Mouse (Mus musculus) neural tube, embryonic 15.5 days (tissue): ENCODE measurements around the gene Nmral1. TPM values are rescaled to one million over a fixed set of nuclear protein-coding genes. Genes with fewer than 3 reads are reported as not detected.
A peak's percentile ranks its signal among the peaks of the same experiment; 100 is the strongest.

Experiments used
- ATAC-seq: fragments of 200-750 bp; cut with Nextera tagmentation; 2 replicates; pipeline ENCODE4 v1.8.0; 2017; ENCODE audit warnings: mild to moderate bottlenecking, moderate TSS enrichment, moderate library complexity; ENCODE audit not compliant: low FRiP score
- H3K27ac ChIP-seq: fragments of 300-500 bp; sonication (generic); replicated peaks from 2 replicates; pipeline ENCODE4 v1.5.1; 2015; ENCODE audit warnings: mild to moderate bottlenecking, inconsistent platforms
- H3K27me3 ChIP-seq: fragments of 300-500 bp; sonication (generic); replicated peaks from 2 replicates; pipeline ENCODE4 v1.6.1; 2015; ENCODE audit warnings: inconsistent platforms
- H3K36me3 ChIP-seq: fragments of 300-500 bp; sonication (generic); 2 replicates; pipeline ENCODE4 v1.6.1; 2015; ENCODE audit warnings: inconsistent platforms
- H3K4me1 ChIP-seq: fragments of 300-500 bp; sonication (generic); 2 replicates; pipeline ENCODE4 v1.6.1; 2015; ENCODE audit warnings: inconsistent platforms
- H3K4me2 ChIP-seq: fragments of 300-500 bp; sonication (generic); 2 replicates; pipeline ENCODE4 v1.6.1; 2015; ENCODE audit warnings: inconsistent platforms, mild to moderate bottlenecking, moderate library complexity
- H3K4me3 ChIP-seq: fragments of 300-500 bp; sonication (generic); replicated peaks from 2 replicates; pipeline ENCODE4 v1.5.1; 2015; ENCODE audit warnings: mild to moderate bottlenecking, inconsistent platforms
- H3K9ac ChIP-seq: fragments of 300-500 bp; sonication (generic); replicated peaks from 2 replicates; pipeline ENCODE4 v1.6.1; 2015; ENCODE audit warnings: mild to moderate bottlenecking, inconsistent platforms
- H3K9me3 ChIP-seq: fragments of 300-500 bp; sonication (generic); replicated peaks from 2 replicates; pipeline ENCODE4 v1.6.1; 2016; ENCODE audit warnings: inconsistent platforms
- WGBS: fragments of 180-500 bp; shearing (Covaris S2); methylation state at CpG from one replicate; pipeline ENCODE4 v1.1.7; 2015; ENCODE audit warnings: mixed read lengths; 5-methylcytosine and 5-hydroxymethylcytosine counted together
- polyA plus RNA-seq: library from polyadenylated mRNA; unstranded; fragments of >200 nt; fragmentation: Nextera tagmentation; extraction: Ambion mirVana; gene quantifications from 2 replicates; pipeline ENCODE4 v1.2.1, GENCODE M21; 2015

Gene Nmral1
- polyA plus RNA-seq, 1 experiment from 2014 or later: 50.8 TPM

DNA sequence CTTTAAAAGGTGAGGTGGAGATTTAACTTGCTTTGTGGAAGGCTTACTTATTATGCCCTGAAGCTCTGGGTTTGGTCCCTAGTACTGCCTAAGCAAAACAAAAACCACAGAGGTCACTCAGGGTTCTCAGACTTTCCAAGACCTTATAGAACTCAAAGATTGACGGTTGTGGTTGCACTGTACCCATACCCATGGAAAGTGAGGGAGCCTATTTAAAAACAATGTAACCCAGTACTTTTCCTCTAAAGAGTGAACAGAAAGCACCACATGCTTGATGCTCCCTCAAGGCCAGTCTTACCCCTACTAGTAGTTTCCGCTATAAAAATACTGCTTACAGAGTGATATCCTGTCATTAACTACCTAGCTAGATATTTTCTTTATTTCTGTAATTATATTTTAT lies 17.1 kb upstream of the Nmral1 start:
- H3K9me3 ChIP-seq: no peaks in the 10 kb centered on the region
- no peaks in the 10 kb centered on the region; the same call in none of the 2 replicates for H3K4me1 ChIP-seq
- no peaks in the 10 kb centered on the region for H3K27me3 ChIP-seq
- ATAC-seq: no peak
- no peak overlapping the region for H3K27ac ChIP-seq
- no peak overlapping the region for H3K9ac ChIP-seq
- no peak overlapping the region for H3K4me2 ChIP-seq
- H3K4me3 ChIP-seq: no peak overlapping the region
- no peaks in the 10 kb centered on the region for H3K36me3 ChIP-seq
- WGBS: 90% methylated on average over 2 of the region's 2 CpGs

DNA sequence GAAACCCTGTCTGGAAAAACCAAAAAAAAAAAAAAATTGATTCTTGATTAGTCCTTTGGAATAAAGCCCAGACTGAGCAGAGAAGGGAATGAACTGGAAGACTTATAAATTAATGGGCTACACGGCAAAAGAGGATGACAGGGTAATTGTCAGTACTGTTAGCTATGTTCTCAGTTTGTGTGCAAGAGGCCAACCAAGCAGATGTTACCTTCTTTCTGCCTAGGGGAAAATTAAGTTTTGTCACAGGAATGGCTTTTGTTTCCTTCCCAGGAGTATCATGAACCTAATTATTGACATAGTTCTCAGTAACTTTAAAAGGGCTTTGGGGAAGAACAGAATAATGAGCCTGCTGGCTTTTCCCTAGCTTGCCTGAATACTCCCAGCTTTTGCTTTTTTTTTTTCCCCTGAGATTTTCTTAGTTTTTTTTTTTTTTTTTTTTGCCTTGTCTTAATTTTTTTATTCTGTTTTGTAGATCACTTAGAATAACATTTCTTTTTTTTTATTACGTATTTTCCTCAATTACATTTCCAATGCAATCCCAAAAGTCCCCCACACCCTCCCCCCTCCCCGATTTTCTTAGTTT lies 11.7 kb upstream of the Nmral1 start:
- H3K4me3 ChIP-seq: no peak overlapping the region
- no peak overlapping the region for H3K4me2 ChIP-seq
- H3K4me1 ChIP-seq: peaks cover 19% of the 10 kb centered on the region
- no peaks in the 10 kb centered on the region for H3K9me3 ChIP-seq
- H3K9ac ChIP-seq: no peak overlapping the region
- ATAC-seq: no peak
- no peak overlapping the region for H3K27ac ChIP-seq
- no peaks in the 10 kb centered on the region for H3K27me3 ChIP-seq
- WGBS: 61% methylated on average over 3 of the region's 3 CpGs
- no peaks in the 10 kb centered on the region for H3K36me3 ChIP-seq

GRCm38 (mm10) chr16:4727963-4728362 lies 8.8 kb upstream of the Nmral1 start:
- WGBS: 50% methylated on average over 1 of the region's 1 CpGs
- ATAC-seq: no peak
- H3K4me2 ChIP-seq: no peak overlapping the region
- H3K4me3 ChIP-seq: no peak overlapping the region
- peaks cover 19% of the 10 kb centered on the region for H3K4me1 ChIP-seq
- no peaks in the 10 kb centered on the region for H3K9me3 ChIP-seq
- no peak overlapping the region for H3K27ac ChIP-seq
- no peak overlapping the region for H3K9ac ChIP-seq
- no peaks in the 10 kb centered on the region for H3K36me3 ChIP-seq
- H3K27me3 ChIP-seq: no peaks in the 10 kb centered on the region

DNA sequence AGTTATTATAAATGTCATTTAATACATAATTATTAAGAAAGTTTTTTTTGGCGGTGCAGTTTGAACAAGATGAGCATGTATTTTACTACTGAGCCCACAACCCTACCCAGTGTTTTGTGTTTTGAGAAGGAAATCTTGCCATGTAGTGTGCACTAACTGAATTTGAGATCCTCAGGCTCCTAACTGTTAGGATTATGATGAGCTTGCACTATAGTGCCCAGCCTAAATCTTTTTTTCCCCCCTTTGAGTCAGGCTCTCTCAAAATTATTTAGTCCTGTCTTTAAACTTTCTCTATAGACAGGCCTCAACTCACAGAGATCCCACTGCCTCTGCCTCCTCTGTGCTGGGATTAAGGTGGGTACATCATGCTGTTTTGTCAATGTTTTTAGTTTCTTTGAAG lies 8.4 kb upstream of the Nmral1 start:
- ATAC-seq: no peak
- H3K9ac ChIP-seq: no peak overlapping the region
- H3K4me1 ChIP-seq: peaks cover 19% of the 10 kb centered on the region
- WGBS: 90% methylated on average over 1 of the region's 1 CpGs
- H3K36me3 ChIP-seq: no peaks in the 10 kb centered on the region
- H3K27ac ChIP-seq: no peak overlapping the region
- H3K27me3 ChIP-seq: no peaks in the 10 kb centered on the region
- no peaks in the 10 kb centered on the region for H3K9me3 ChIP-seq
- peak overlapping the region; percentile 77 for H3K4me2 ChIP-seq
- H3K4me3 ChIP-seq: no peak overlapping the region

DNA sequence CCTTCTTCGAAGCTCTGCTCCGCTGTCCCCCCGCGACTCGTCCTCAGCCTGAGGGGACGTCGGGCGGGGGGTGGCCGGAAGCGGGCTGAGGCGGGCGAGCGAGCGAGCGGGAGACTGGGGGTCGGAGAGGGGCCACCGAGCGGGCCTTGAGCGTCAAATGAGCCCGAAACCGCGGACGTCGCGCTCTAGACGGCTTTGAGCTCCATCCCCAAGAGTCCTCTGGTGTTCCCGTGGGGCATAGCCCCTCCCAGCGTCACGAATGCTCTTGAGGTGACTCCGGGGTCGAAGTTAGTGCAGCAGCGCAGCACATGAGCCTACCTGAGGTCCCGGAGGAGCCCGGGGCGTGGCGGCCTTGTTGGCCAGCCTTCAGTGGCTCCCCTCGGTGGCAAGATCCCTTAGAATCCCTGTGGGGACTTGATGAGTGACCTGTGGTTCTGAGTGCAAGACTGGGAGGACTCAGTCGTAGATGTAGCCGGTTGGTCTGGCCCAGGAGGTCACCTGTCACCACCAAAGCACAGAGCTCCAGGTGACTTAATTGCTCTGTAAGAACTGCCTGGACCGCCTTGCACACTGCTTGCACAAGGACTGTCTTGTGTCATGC lies 7.5 kb upstream of the Nmral1 start:
- Histone ChIP-seq H3K36me3 (no peaks in the 10 kb centered on the region), H3K27ac (peak overlapping the region; percentile 79), H3K4me1 (peaks cover 19% of the 10 kb centered on the region), H3K9ac (peak overlapping the region; percentile 75), H3K9me3 (no peaks in the 10 kb centered on the region), H3K4me2 (peak overlapping the region; percentile 77), H3K27me3 (no peaks in the 10 kb centered on the region), H3K4me3 (peak overlapping the region; percentile 79)
- peak; percentile 70 for ATAC-seq
- WGBS: 1% methylated on average over 40 of the region's 40 CpGs

- Histone ChIP-seq H3K4me1 (peaks cover 19% of the 10 kb centered on the region), H3K4me2 (peak within 1 kb of the TSS; percentile 77), H3K27me3 (no peaks in the 10 kb centered on the region), H3K36me3 (no peaks in the 10 kb centered on the region), H3K9me3 (no peaks in the 10 kb centered on the region), H3K27ac (peak within 1 kb of the TSS; percentile 79), H3K9ac (peak within 1 kb of the TSS; percentile 75), H3K4me3 (peak within 1 kb of the TSS; percentile 79)
- peak; percentile 95 for ATAC-seq
- WGBS: 6% methylated on average over 35 of the region's 35 CpGs
Measured at GRCm38 (mm10) chr16:4725780-4726527, 6.8 kb upstream of the Nmral1 start, which contains the start of gene Hmox2. TSS of gene Hmox2 (plus strand) at chr16:4726361.

DNA sequence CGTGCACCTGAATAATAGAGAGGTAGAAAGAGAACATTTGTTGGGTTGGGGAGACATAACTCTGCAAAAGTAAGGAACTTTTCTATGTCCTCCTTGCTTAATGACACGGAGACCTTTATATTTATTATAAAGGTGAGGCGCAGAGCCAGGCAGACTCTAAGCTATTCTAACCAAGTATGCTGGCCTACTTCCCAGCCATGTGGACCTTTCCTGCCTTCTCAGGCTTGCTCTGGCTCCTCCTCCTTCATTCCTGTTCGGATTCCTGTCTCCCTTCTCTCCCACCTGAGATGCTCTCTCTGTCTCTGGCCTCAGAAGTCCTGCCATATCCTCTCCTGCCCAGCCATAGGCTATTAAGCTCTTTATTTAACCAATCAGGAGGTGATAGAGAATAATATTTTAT lies 6.1 kb upstream of the Nmral1 start:
- H3K27me3 ChIP-seq: no peaks in the 10 kb centered on the region
- no peaks in the 10 kb centered on the region for H3K9me3 ChIP-seq
- no peak overlapping the region for H3K9ac ChIP-seq
- no peak overlapping the region for H3K27ac ChIP-seq
- no peak overlapping the region for H3K4me3 ChIP-seq
- WGBS: 74% methylated on average over 4 of the region's 4 CpGs
- H3K4me2 ChIP-seq: no peak overlapping the region
- ATAC-seq: no peak
- H3K36me3 ChIP-seq: no peaks in the 10 kb centered on the region
- peaks cover 16% of the 10 kb centered on the region for H3K4me1 ChIP-seq

GRCm38 (mm10) chr16:4722915-4723209 lies 3.7 kb upstream of the Nmral1 start:
- 74% methylated on average over 3 of the region's 3 CpGs for WGBS
- H3K36me3 ChIP-seq: no peaks in the 10 kb centered on the region
- no peak overlapping the region for H3K9ac ChIP-seq
- H3K4me2 ChIP-seq: no peak overlapping the region
- ATAC-seq: no peak
- H3K4me3 ChIP-seq: no peak overlapping the region
- H3K27me3 ChIP-seq: no peaks in the 10 kb centered on the region
- H3K27ac ChIP-seq: no peak overlapping the region
- peaks cover 22% of the 10 kb centered on the region for H3K4me1 ChIP-seq
- no peaks in the 10 kb centered on the region for H3K9me3 ChIP-seq

- Histone ChIP-seq H3K4me2 (no peak overlapping the region), H3K27me3 (no peaks in the 10 kb centered on the region), H3K4me3 (no peak overlapping the region), H3K27ac (no peak overlapping the region), H3K9ac (no peak overlapping the region), H3K9me3 (no peaks in the 10 kb centered on the region), H3K36me3 (no peaks in the 10 kb centered on the region), H3K4me1 (peaks cover 22% of the 10 kb centered on the region)
- WGBS: 84% methylated on average over 7 of the region's 7 CpGs
- ATAC-seq: no peak
Measured at GRCm38 (mm10) chr16:4722128-4722914, 3.2 kb upstream of the Nmral1 start.

DNA sequence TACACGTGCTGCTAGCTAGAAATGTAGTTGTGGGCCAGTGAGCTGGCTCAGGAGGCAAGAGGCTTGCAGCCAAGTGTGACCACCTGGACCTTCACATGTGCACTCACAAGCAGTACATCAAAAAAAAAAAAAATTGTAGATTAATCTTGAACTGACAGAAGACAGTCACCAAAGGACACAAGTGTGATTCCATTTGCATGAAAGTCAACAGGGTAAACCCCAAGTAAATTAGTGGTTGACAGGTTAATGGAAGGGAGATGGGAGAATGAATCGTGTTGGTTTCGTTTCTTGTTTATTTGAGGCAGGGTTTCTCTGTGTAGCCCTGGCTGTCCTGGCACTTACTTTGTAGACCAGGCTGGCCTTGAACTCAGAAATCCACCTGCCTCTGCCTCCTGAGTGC lies 1.3 kb downstream of the Nmral1 start:
- Histone ChIP-seq H3K4me2 (peak overlapping the region; percentile 89), H3K9ac (no peak overlapping the region), H3K9me3 (no peaks in the 10 kb centered on the region), H3K4me3 (peak overlapping the region; percentile 68), H3K27me3 (no peaks in the 10 kb centered on the region), H3K27ac (no peak overlapping the region), H3K4me1 (peaks cover 14% of the 10 kb centered on the region), H3K36me3 (peaks cover 28% of the 10 kb centered on the region)
- WGBS: 35% methylated on average over 3 of the region's 3 CpGs
- no peak for ATAC-seq

- WGBS: 95% methylated on average over 17 of the region's 17 CpGs
- Histone ChIP-seq H3K4me2 (no peak overlapping the region), H3K4me1 (peaks cover 8% of the 10 kb centered on the region), H3K9ac (no peak overlapping the region), H3K36me3 (peaks cover 37% of the 10 kb centered on the region), H3K4me3 (no peak overlapping the region), H3K9me3 (no peaks in the 10 kb centered on the region), H3K27me3 (no peaks in the 10 kb centered on the region), H3K27ac (no peak overlapping the region)
- ATAC-seq: no peak
Measured at GRCm38 (mm10) chr16:4713861-4714710, 5.1 kb downstream of the Nmral1 start.
